Mouse (Mus musculus) megakaryocyte, embryonic 14.5 days (primary cell): ENCODE data around the gene Pef1.

ENCODE experiments used
- FLI1 ChIP-seq: IDR thresholded peaks from 2 replicates; pipeline ENCODE4 v1.6.1; 2012; ENCODE audit warnings: low read length, inconsistent platforms, mixed read lengths
- GATA1 ChIP-seq: IDR thresholded peaks from 3 replicates; pipeline ENCODE4 v1.6.1; 2012; ENCODE audit warnings: mixed read lengths, low read length, inconsistent platforms, borderline replicate concordance

- TF ChIP-seq GATA1, result no peak
- no peak for TF ChIP-seq FLI1
These were observed 61.8 kb downstream of the Pef1 start for GRCm38 (mm10) chr4:130164121-130164520.
